Mouse (Mus musculus) 416B (cell line): ENCODE results near the gene Faim2.

Experiments used
- DNase-seq: peaks from one replicate; pipeline ENCODE4 v3.0.0; 2011; ENCODE audit warnings: low read depth

Gene Faim2

GRCm38 (mm10) chr15:99509840-99510239, 18.1 kb downstream of the Faim2 start:
- no peak for DNase-seq

DNA sequence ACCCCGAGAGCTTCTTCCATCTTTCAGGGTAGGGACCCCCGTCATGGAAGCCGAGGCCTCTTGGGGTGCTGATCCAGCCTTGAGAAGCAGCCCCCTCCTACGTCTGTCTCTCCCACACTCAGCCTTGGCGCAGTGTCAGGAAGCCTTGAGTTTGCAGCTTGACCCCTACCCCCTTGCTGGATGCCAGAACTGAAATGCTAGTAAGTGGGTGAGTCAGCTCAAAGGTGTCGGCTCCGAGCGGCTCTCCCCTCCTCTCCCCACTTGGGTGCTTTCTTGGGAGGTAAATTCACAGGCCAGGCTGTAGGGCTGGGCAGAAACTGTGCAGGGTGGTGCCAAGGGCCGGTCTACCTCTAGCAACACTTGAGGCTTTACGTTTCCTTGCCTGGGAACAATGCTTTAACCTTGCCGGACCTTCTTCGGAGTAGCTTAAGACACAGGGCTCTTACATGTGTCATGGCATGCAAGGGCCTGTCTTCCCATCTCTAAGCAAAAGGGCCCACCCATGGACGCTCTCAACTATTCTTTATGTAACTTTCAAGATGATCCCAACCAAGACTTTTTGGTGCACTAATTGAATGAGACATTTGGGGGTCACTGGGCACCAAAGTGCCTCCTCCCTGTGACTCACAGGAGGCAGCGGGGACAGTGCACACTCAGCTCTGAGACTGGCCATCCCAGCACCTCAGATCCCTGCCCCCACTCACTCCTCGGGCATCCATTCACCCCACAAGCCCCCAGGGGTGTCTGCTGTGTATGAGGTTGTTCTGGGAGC, 22.5 kb downstream of the Faim2 start:
- no peak for DNase-seq

DNA sequence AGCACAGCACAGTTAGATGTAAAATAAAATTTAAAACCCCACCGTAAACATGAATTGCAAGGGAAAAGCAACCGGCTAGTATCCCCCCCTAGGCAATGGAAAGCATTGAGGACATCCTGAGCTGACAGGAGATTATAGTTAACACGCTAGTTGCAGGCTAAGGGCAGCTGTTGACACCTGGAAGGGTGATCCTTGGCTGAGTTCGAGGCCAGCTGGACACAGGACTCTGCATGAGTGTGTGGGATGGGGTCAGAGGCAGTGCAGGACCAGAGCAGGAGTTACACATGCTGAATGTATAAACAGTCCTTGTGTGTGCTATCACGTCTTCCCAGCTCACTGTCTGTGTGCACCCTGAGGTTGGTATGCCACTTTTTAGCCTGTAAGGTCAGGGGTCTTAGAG, 24.7 kb downstream of the Faim2 start:
- no peak for DNase-seq

DNA sequence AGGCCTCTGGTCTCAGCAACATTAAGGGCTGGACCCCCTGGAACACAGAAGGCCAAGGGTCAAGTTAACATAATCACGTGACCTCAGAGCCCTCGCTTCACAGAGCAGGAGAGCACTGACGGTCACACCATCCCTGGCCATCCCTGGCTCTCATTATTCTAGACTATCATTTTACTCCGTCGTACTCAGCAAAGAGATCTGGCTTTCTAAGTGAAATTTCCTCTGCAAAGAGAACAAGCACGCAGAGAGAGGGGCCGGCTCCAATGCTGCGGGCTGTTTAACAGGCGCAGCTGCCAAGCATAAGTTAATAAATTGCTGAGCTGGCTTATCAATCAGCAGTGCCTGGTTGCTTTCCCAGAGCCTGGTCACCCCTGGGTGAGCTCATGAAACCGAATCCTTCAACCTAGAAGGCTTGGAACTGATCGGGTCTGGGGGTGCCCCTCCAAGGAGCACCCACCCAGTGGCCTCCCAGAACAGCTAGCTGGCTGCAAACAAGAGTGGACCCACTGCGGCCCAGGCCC, 25.6 kb downstream of the Faim2 start:
- no peak for DNase-seq

- DNase-seq = no peak
Observed at GRCm38 (mm10) chr15:99501292-99502260, 26.4 kb downstream of the Faim2 start.

DNA sequence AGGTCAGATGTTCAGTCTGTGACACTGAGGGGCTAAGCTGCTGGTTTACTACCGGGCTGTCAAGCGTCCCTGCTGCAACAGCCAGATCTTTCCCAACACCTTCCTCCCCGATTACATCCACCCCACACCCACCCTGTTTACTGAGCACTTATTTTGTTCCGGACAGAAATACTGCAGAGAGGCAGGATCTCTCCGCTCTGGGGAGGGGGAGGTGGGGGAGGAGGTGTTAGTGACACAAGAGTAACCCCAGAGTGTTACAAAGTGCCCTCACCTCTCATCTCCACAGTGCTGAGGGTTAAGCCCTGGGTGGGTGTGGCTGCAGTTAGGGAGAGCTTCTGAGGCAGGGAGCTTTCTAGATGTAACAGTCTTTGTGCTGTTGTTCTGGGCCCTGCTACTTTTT, 27.6 kb downstream of the Faim2 start:
- no peak for DNase-seq

GRCm38 (mm10) chr15:99499726-99500125, 28.2 kb downstream of the Faim2 start:
- no peak for DNase-seq

DNA sequence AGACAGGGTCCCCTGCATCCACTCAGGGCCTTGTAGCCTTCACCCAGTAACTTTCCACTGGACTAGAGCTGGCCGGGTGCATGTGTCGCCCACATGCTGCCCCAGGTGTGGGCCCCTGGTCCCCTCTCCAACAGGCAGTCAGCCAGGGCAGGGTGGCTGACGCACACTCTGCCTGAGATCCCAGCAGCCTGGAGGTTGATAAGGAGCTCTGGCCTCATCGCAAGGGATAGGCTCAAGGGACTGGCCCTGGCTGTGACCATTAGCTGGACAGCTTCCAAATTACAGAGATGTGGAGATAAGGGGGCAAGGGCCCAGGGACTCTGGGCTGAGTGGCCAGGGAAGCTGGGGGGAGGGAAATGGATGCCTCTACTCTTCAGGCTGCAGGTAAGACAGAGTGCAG, 29.2 kb downstream of the Faim2 start:
- peak; percentile 29 for DNase-seq

DNA sequence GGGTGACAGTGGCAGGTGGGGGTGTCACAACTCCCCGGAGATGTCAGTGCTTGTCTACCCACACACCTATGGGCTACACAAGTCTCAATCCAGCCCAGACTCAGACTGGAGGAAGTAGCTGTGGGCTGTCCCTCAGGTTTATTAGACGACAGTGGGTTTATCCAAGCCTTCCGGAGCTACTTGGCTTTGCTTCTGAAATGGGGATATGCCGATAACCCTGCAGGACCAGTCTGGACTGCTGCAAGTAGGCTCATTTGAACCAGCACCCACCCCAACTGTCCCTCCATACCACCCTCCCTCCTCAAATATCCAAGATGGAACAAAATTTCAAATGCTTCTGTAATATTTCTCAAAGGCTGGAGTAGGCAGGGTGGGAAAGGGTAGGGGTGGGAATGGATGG, 29.6 kb downstream of the Faim2 start:
- no peak for DNase-seq

DNA sequence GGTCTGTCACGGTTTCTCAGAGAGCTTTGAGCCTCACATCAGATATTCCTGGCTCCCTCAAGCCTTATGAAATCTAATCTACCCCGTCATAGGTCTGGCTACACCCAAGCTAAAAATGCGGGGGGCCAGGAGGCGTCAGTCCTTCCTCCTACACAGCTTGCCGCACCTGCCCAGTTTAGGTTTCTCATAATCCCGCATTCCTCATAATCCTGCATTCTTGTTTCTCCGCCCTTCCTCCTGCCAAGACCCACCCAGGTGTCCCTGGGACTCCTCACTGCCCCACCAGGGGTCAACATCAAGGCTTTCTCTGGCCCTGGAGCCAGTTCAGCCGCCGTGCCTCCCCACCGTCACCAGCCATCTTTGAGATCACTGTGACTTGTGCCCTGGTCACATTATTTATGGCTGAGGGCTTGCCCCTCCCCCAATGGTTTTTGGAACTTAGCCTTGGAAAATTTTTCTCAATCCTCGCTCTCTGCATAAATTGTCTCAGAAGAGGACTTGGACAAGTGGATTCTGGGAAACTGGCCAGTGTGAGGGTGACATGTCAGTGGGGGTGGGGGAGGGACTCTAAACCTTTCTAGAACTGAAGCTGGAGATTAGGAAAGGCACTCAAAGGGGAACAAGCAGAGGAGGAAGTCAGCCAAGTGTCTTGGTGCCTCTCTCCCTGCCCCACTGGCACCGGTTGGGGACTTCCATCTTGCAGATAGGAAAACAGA, 30.3 kb downstream of the Faim2 start:
- peak; percentile 23 for DNase-seq

- DNase-seq = peak; percentile 62
Observed at GRCm38 (mm10) chr15:99497061-99497460, 30.9 kb downstream of the Faim2 start.

DNA sequence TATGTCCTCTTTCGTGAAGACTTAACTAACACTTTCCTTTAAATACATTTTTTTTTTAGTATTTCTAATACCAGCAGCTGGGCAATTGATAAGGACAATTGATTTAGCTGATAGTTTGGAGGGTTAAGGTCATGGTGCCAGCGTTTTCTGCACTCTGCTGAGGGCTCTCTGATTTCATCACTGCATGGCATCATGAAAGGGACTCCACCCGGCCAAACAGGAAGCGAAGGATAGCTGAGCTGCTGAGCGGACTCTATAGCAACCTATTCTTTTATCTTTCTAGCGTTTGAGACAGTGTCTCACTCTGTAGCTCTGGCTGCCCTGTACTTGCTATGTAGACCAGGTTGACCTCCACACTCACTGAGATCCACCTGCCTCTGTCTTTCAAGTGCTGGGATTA, 43.2 kb downstream of the Faim2 start:
- DNase-seq = no peak

DNA sequence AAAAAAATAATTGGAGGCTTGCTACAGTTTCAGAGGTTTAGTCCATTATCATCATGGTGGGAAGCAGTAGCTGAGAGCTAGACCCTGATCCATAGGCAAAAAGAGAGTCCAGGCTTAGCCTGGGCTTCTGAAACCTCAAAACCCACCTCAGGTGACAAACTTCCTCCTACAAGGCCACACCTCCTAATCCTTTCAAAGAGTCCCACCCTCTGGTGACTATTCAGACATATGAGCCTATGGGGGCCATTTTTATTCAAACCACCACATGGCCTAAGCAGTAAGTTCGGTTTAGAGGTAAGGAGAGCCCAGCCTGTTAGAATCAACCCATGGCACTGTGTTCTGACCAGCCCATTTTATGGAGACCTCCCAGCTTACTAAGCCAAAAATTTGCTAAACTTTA, 52.2 kb downstream of the Faim2 start:
- peak; percentile 58 for DNase-seq

GRCm38 (mm10) chr15:99474576-99474926, 53.4 kb downstream of the Faim2 start, which contains the start of gene Bcdin3d:
Gene Bcdin3d (minus strand): TSS chr15:99474730.
- DNase-seq = peak; percentile 88

- peak; percentile 82 for DNase-seq
Observed at GRCm38 (mm10) chr15:99473801-99474575, 54.0 kb downstream of the Faim2 start.

- DNase-seq = no peak
Observed at GRCm38 (mm10) chr15:99472972-99473371, 55.0 kb downstream of the Faim2 start.

- DNase-seq = peak; percentile 38
Observed at GRCm38 (mm10) chr15:99471677-99472063, 56.3 kb downstream of the Faim2 start.

DNA sequence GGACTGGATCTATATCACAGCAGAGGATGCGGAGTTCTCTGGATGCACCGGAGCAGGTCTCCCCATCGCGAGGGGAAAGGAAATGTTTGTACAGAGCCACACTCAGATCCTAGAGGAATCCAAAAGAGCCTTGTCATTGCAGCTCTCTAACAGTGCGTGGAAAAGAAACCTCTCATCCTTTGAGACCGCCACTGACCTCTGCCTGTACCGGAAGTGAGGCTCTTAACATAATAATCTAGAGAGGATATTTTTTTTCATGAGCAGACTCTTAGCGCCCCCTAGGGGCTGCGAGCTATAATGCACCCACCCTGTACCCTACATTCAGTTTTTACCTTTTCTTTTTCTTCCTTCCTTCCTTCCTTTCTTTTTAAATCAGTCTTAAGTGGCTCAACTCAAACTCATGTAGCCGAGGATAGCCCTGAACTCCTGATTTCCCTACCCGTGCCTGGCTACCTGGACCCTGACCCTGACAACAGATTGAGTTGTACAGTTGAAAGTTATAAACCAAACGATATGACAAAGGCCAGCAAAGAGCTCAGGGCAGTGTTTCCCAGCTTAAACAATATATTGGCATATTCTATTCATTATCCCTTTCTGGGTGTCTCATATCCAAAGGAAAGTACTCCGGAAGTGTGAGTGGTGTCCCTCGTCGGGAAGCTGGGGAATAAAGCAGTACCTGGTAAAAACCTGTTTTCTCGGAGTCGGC, 56.8 kb downstream of the Faim2 start:
- peak; percentile 73 for DNase-seq

- no peak for DNase-seq
Observed at GRCm38 (mm10) chr15:99470224-99470761, 57.7 kb downstream of the Faim2 start.

DNA sequence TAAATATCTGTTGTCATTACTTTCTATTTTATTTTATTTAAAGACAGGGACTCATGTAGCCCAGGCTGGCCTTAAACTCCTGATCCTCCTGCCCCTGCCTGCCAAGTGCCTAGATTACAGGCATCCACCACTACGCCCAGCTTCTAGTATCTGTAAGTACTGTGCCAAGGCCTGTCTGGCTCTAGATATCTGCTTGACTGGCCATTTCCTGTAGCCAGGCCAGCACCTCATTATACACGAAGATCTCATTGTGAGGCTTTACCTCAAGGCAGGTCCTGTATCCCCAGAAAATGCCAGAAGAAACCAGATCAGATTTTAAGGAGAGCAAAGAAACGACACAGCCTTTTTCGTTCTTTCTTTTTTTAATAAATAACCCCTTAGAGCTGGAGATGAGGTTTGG, 58.2 kb downstream of the Faim2 start:
- DNase-seq = no peak
